Mouse (Mus musculus) 416B (cell line): Measurements from ENCODE around the gene Hs3st6.
A peak's percentile ranks its signal among the peaks of the same experiment; 100 is the strongest.
"Not testable (repeated sequence)": the region's sequence is repeated elsewhere in the genome, so short reads cannot be mapped to it uniquely, and the experiment has no call there.

Experiments
- DNase-seq: peaks from one replicate; pipeline ENCODE4 v3.0.0; 2011; ENCODE audit warnings: low read depth

The Hs3st6 gene

GRCm38 (mm10) chr17:24752415-24753394 lies at the start of gene Hs3st6:
TSS of gene Hs3st6 (plus strand) at chr17:24752988.
- DNase-seq = no peak

GRCm38 (mm10) chr17:24705821-24706220 lies 47.0 kb upstream of the Hs3st6 start:
- DNase-seq = no peak

GRCm38 (mm10) chr17:24706982-24707800 lies 45.6 kb upstream of the Hs3st6 start, which contains the start of gene Tbl3:
TSS of gene Tbl3 (minus strand) at chr17:24707660.
- DNase-seq = peak; percentile 95

- peak; percentile 59 for DNase-seq
Observed at GRCm38 (mm10) chr17:24707801-24708425, 44.9 kb upstream of the Hs3st6 start.

- DNase-seq = peak; percentile 87
Observed at GRCm38 (mm10) chr17:24708646-24709045, 44.1 kb upstream of the Hs3st6 start.

- no peak for DNase-seq
Observed at GRCm38 (mm10) chr17:24715556-24715955, 37.2 kb upstream of the Hs3st6 start.

- DNase-seq = no peak
Observed at GRCm38 (mm10) chr17:24716166-24716682, 36.6 kb upstream of the Hs3st6 start.

- DNase-seq = no peak
Observed at GRCm38 (mm10) chr17:24717943-24718342, 34.8 kb upstream of the Hs3st6 start, which contains the start of the genes Rnf151 and Rps2. TSS of gene Rnf151 (minus strand) at chr17:24718063. TSS of gene Rps2 (plus strand) at chr17:24718116.

GRCm38 (mm10) chr17:24718938-24719337 lies 33.9 kb upstream of the Hs3st6 start:
- DNase-seq = peak; percentile 39

- peak; percentile 99 for DNase-seq
Observed at GRCm38 (mm10) chr17:24719494-24720222, 33.1 kb upstream of the Hs3st6 start.

GRCm38 (mm10) chr17:24720616-24721015 lies 32.2 kb upstream of the Hs3st6 start:
- not testable (repeated sequence) for DNase-seq

GRCm38 (mm10) chr17:24721383-24721955 lies 31.3 kb upstream of the Hs3st6 start:
- DNase-seq = not testable (repeated sequence)

GRCm38 (mm10) chr17:24722220-24722924 lies 30.4 kb upstream of the Hs3st6 start:
- peak; percentile 57 for DNase-seq

- peak; percentile 56 for DNase-seq
Observed at GRCm38 (mm10) chr17:24723122-24723880, 29.5 kb upstream of the Hs3st6 start.

- DNase-seq = peak; percentile 57
Observed at GRCm38 (mm10) chr17:24723881-24724180, 29.0 kb upstream of the Hs3st6 start.

- DNase-seq = peak; percentile 93
Observed at GRCm38 (mm10) chr17:24724184-24724583, 28.6 kb upstream of the Hs3st6 start, which contains the start of gene Ndufb10. TSS of gene Ndufb10 (minus strand) at chr17:24724478.

- peak; percentile 51 for DNase-seq
Observed at GRCm38 (mm10) chr17:24725637-24726390, 27.0 kb upstream of the Hs3st6 start.

- DNase-seq = no peak
Observed at GRCm38 (mm10) chr17:24727618-24728017, 25.2 kb upstream of the Hs3st6 start, which contains the start of gene Rpl3l. TSS of gene Rpl3l (plus strand) at chr17:24727820.
